Mouse (Mus musculus) limb, embryonic 15.5 days (tissue): ENCODE measurements around the gene Anapc15. TPM values are rescaled to one million over a fixed set of nuclear protein-coding genes. Genes with fewer than 3 reads are reported as not detected.
"Not testable (repeated sequence)": the region's sequence is repeated elsewhere in the genome, so short reads cannot be mapped to it uniquely, and the experiment has no call there.

Source experiments
- ATAC-seq: fragments of 200-750 bp; cut with Nextera tagmentation; 2 replicates; pipeline ENCODE4 v1.8.0; 2017; ENCODE audit warnings: low read depth, moderate TSS enrichment; ENCODE audit not compliant: insufficient number of reproducible peaks, low FRiP score, low TSS enrichment
- H3K27ac ChIP-seq: fragments of 300-500 bp; sonication (generic); 2 replicates; pipeline ENCODE4 v1.5.1; 2015; ENCODE audit warnings: moderate library complexity, mild to moderate bottlenecking, inconsistent platforms
- H3K27me3 ChIP-seq: fragments of 300-500 bp; sonication (generic); 2 replicates; pipeline ENCODE4 v1.6.1; 2015; ENCODE audit warnings: inconsistent platforms
- H3K36me3 ChIP-seq: fragments of 300-500 bp; sonication (generic); 2 replicates; pipeline ENCODE4 v1.6.1; 2015; ENCODE audit warnings: inconsistent platforms
- H3K4me1 ChIP-seq: fragments of 300-500 bp; sonication (generic); 2 replicates; pipeline ENCODE4 v1.6.1; 2015; ENCODE audit warnings: inconsistent platforms
- H3K4me2 ChIP-seq: fragments of 300-500 bp; sonication (generic); 2 replicates; pipeline ENCODE4 v1.6.1; 2015; ENCODE audit warnings: mild to moderate bottlenecking, inconsistent platforms
- H3K4me3 ChIP-seq: fragments of 300-500 bp; sonication (generic); 2 replicates; pipeline ENCODE4 v1.5.1; 2015; ENCODE audit warnings: mild to moderate bottlenecking, inconsistent platforms
- H3K9ac ChIP-seq: fragments of 300-500 bp; sonication (generic); 2 replicates; pipeline ENCODE4 v1.6.1; 2015; ENCODE audit warnings: inconsistent platforms
- H3K9me3 ChIP-seq: fragments of 300-500 bp; sonication (generic); 2 replicates; pipeline ENCODE4 v1.6.1; 2016; ENCODE audit warnings: inconsistent platforms
- WGBS: fragments of 180-500 bp; shearing (Covaris S2); methylation state at CpG from one replicate; pipeline ENCODE4 v1.1.7; 2015; 5-methylcytosine and 5-hydroxymethylcytosine counted together
- microRNA-seq: library from miRNA; unstranded; fragments of <30 nt; microRNA quantifications from one replicate; pipeline ENCODE4, GENCODE M21; 2016
- polyA plus RNA-seq: library from polyadenylated mRNA; unstranded; fragments of >200 nt; fragmentation: Nextera tagmentation; extraction: Ambion mirVana; gene quantifications from 2 replicates; pipeline ENCODE4 v1.2.1, GENCODE M21; 2015

Anapc15 gene
- polyA plus RNA-seq, 1 experiment from 2014 or later: 56.5 TPM

GRCm38 (mm10) chr7:101937569-101937968, 74.1 kb downstream of the Anapc15 start:
- Histone ChIP-seq H3K36me3 (no peaks in the 10 kb centered on the region), H3K27ac (no peak overlapping the region), H3K27me3 (no peaks in the 10 kb centered on the region), H3K4me2 (no peak overlapping the region), H3K9me3 (no peaks in the 10 kb centered on the region), H3K9ac (no peak overlapping the region), H3K4me3 (no peak overlapping the region), H3K4me1 (peaks cover 7% of the 10 kb centered on the region; the same call in 1 of the 2 replicates)
- ATAC-seq: no peak
- 93% methylated on average over 4 of the region's 4 CpGs for WGBS

DNA sequence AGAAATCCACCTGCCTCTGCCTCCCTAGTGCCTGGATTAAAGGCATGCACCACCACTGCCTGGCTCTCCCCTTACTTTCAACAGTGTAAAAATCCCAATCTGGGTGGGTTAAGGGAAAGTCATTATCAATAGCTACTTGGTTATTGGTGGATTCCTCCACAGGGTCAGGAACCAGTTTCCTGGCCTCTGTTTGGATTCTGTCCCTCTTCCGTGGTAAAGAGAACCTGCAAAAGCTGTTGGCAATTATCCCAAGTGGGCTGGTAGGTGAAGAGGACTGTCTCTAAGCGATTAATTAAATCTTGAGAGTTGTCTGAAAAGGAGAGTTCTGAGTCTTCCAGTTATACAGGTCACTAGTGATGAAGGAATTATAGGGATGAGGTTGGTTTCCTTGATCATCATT, 74.8 kb downstream of the Anapc15 start:
- 77% methylated on average over 2 of the region's 2 CpGs for WGBS
- H3K27ac ChIP-seq: no peak overlapping the region

GRCm38 (mm10) chr7:101939758-101940157, 76.2 kb downstream of the Anapc15 start:
- WGBS: 94% methylated on average over 4 of the region's 4 CpGs
- H3K4me2 ChIP-seq: no peak overlapping the region
- no peaks in the 10 kb centered on the region for H3K36me3 ChIP-seq
- no peaks in the 10 kb centered on the region for H3K27me3 ChIP-seq
- H3K27ac ChIP-seq: no peak overlapping the region
- no peak overlapping the region for H3K4me3 ChIP-seq
- H3K9me3 ChIP-seq: no peaks in the 10 kb centered on the region
- H3K9ac ChIP-seq: no peak overlapping the region
- peaks cover under 1% of the 10 kb centered on the region; the same call in 1 of the 2 replicates for H3K4me1 ChIP-seq
- no peak for ATAC-seq

More for the DNA sequence above, 74.8 kb downstream of the Anapc15 start:
- Histone ChIP-seq H3K27me3 (no peaks in the 10 kb centered on the region), H3K36me3 (no peaks in the 10 kb centered on the region), H3K4me2 (no peak overlapping the region), H3K4me1 (peaks cover 4% of the 10 kb centered on the region; the same call in 1 of the 2 replicates), H3K4me3 (no peak overlapping the region), H3K9ac (no peak overlapping the region), H3K9me3 (no peaks in the 10 kb centered on the region)
- ATAC-seq: no peak

DNA sequence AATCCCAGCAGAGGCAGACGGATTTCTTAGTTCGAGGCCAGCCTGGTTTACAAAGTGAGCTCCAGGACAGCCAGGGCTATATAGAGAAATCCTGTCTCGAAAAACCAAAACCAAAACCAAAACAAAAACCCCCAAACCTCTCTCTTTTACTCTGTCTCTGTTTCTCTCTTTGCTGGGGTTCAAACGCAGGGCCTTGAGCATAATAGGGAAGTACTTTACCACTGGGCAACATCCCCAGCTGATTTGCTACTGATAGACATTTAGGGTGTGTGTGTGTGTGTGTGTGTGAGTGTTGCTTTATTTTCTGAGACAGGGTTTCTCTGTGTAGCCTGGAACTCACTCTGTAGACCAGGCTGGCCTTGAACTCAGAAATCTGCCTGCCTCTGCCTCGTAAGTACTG, 85.5 kb downstream of the Anapc15 start:
- WGBS: 88% methylated on average over 5 of the region's 5 CpGs
- H3K27ac ChIP-seq, H3K9me3 ChIP-seq, H3K4me1 ChIP-seq, H3K4me2 ChIP-seq, ATAC-seq, H3K27me3 ChIP-seq, H3K4me3 ChIP-seq, H3K36me3 ChIP-seq, H3K9ac ChIP-seq: not testable (repeated sequence)

Small RNA genes within 50 kb of the gene (microRNA-seq; reads per million reads assigned to microRNA genes)
- gene Gm22655: not detected

Other genes with a start within 250 kb of the Anapc15 start
- gene Clpb, start 200.1 kb upstream of the Anapc15 start, polyA plus RNA-seq: 54.8 and 58.9 TPM in 2 replicates
- gene Phox2a, start 45.4 kb upstream of the Anapc15 start, polyA plus RNA-seq: 0.14 and 0.23 TPM in 2 replicates
- gene Inppl1, start 25.5 kb upstream of the Anapc15 start, polyA plus RNA-seq: 49.4 and 56.6 TPM in 2 replicates
- 3.8 and 5.6 TPM in 2 replicates for gene Folr2, start 6.5 kb upstream of the Anapc15 start, polyA plus RNA-seq
- gene Folr1, start 7.1 kb downstream of the Anapc15 start, polyA plus RNA-seq: 0.61 and 0.65 TPM in 2 replicates
- gene Lamtor1, start 42.2 kb downstream of the Anapc15 start, polyA plus RNA-seq: 166 and 174 TPM in 2 replicates
- gene Tomt, start 42.6 kb downstream of the Anapc15 start, polyA plus RNA-seq: 0.23 and 0.25 TPM in 2 replicates
- gene Lrrc51, start 70.2 kb downstream of the Anapc15 start, polyA plus RNA-seq: 8.8 and 11.5 TPM in 2 replicates
- gene Numa1, start 70.4 kb downstream of the Anapc15 start, polyA plus RNA-seq: 66.2 and 72.9 TPM in 2 replicates
- gene Il18bp, start 155.0 kb downstream of the Anapc15 start, polyA plus RNA-seq: 1.9 and 2.4 TPM in 2 replicates
- 30.8 and 32.8 TPM in 2 replicates for gene Rnf121, start 201.8 kb downstream of the Anapc15 start, polyA plus RNA-seq
- 30.6 and 32.3 TPM in 2 replicates for gene Xndc1, start 201.8 kb downstream of the Anapc15 start, polyA plus RNA-seq
- gene Xntrpc, start 202.0 kb downstream of the Anapc15 start, polyA plus RNA-seq: 1.5 and 1.6 TPM in 2 replicates
- not detected in 2 replicates for gene Trpc2, start 219.4 kb downstream of the Anapc15 start, polyA plus RNA-seq
- gene Art1, start 238.0 kb downstream of the Anapc15 start, polyA plus RNA-seq: 14.9 and 38.9 TPM in 2 replicates
- gene Art5, start 245.8 kb downstream of the Anapc15 start, polyA plus RNA-seq: 3.1 and 3.9 TPM in 2 replicates